Mouse (Mus musculus): ENCODE measurements around the gene Lrrc10b. TPM values are rescaled to one million over a fixed set of nuclear protein-coding genes. Genes with fewer than 3 reads are reported as not detected.
A peak's percentile ranks its signal among the peaks of the same experiment; 100 is the strongest.

Lrrc10b gene
- polyA plus RNA-seq, 1 experiment from 2014 or later = 0.78 TPM

- ATAC-seq (ENCODE audit: insufficient read depth) (peak; percentile 73), DNase-seq (peak; percentile 85)
- Histone ChIP-seq H3K36me3 (ENCODE audit: insufficient read depth) (no peaks in the 10 kb centered on the region), H3K27ac (ENCODE audit: low read depth) (no peak overlapping the region), H3K9ac (no peak overlapping the region), H3K4me1 (ENCODE audit: insufficient read depth) (peaks cover 6% of the 10 kb centered on the region; the same call in 1 of the 2 replicates), H3K4me3 (ENCODE audit: low read depth, low read length) (peak overlapping the region; percentile 16; the same call in 1 of the 2 replicates), H3K9me3 (ENCODE audit: low read depth, low read length) (no peaks in the 10 kb centered on the region), H3K4me2 (peak overlapping the region; percentile 53), H3K27me3 (ENCODE audit: insufficient read depth, low read length) (no peaks in the 10 kb centered on the region)
- TF ChIP-seq CTCF (IDR thresholded peaks at IDR 0.05; ENCODE audit: low read depth) = no peak
- 4% methylated on average over 18 of the region's 19 CpGs for WGBS
Measured at GRCm38 (mm10) chr19:10413701-10414242, 43.5 kb downstream of the Lrrc10b start.

Other genes starting within 250 kb of the Lrrc10b start
- 14.1 TPM in 2 replicates for gene Myrf, start 216.7 kb downstream of the Lrrc10b start, polyA plus RNA-seq (2014; fragmentation: Nextera tagmentation; extraction: Ambion mirVana)
- 2.5 and 3.4 TPM in 2 replicates for gene Dagla, start 152.6 kb downstream of the Lrrc10b start, polyA plus RNA-seq (2014; fragmentation: Nextera tagmentation; extraction: Ambion mirVana)
- 3.3 and 4.7 TPM in 2 replicates for gene Syt7, start 68.4 kb downstream of the Lrrc10b start, polyA plus RNA-seq (2014; fragmentation: Nextera tagmentation; extraction: Ambion mirVana)
- gene Ppp1r32, start 25.5 kb upstream of the Lrrc10b start, polyA plus RNA-seq (2014; fragmentation: Nextera tagmentation; extraction: Ambion mirVana) = 0.26 TPM in 1 of 2 replicates, not detected in the other
- 58.9 and 60.3 TPM in 2 replicates for gene Cpsf7, start 67.8 kb upstream of the Lrrc10b start, polyA plus RNA-seq (2014; fragmentation: Nextera tagmentation; extraction: Ambion mirVana)
- 59.4 and 62.6 TPM in 2 replicates for gene Sdhaf2, start 68.7 kb upstream of the Lrrc10b start, polyA plus RNA-seq (2014; fragmentation: Nextera tagmentation; extraction: Ambion mirVana)
- gene Tmem216, start 98.8 kb upstream of the Lrrc10b start, polyA plus RNA-seq (2014; fragmentation: Nextera tagmentation; extraction: Ambion mirVana) = 59.2 and 60.2 TPM in 2 replicates
- 18.0 and 19.2 TPM in 2 replicates for gene Cyb561a3, start 119.7 kb upstream of the Lrrc10b start, polyA plus RNA-seq (2014; fragmentation: Nextera tagmentation; extraction: Ambion mirVana)
- 42.2 and 44.8 TPM in 2 replicates for gene Tmem138, start 119.9 kb upstream of the Lrrc10b start, polyA plus RNA-seq (2014; fragmentation: Nextera tagmentation; extraction: Ambion mirVana)
- gene Ddb1, start 147.9 kb upstream of the Lrrc10b start, polyA plus RNA-seq (2014; fragmentation: Nextera tagmentation; extraction: Ambion mirVana) = 373 and 396 TPM in 2 replicates
- gene Tkfc, start 148.2 kb upstream of the Lrrc10b start, polyA plus RNA-seq (2014; fragmentation: Nextera tagmentation; extraction: Ambion mirVana) = 19.2 and 19.4 TPM in 2 replicates
- 0.65 and 1.3 TPM in 2 replicates for gene Vwce, start 176.7 kb upstream of the Lrrc10b start, polyA plus RNA-seq (2014; fragmentation: Nextera tagmentation; extraction: Ambion mirVana)
- not detected in 2 replicates for gene Pga5, start 220.6 kb upstream of the Lrrc10b start, polyA plus RNA-seq (2014; fragmentation: Nextera tagmentation; extraction: Ambion mirVana)
- gene Vps37c, start 231.3 kb upstream of the Lrrc10b start, polyA plus RNA-seq (2014; fragmentation: Nextera tagmentation; extraction: Ambion mirVana) = 30.3 and 33.1 TPM in 2 replicates